Mouse (Mus musculus) embryonic facial prominence, embryonic 14.5 days (tissue): ENCODE results near the gene Gm10318. TPM values are rescaled to one million over a fixed set of nuclear protein-coding genes. Genes with fewer than 3 reads are reported as not detected.
A peak's percentile ranks its signal among the peaks of the same experiment; 100 is the strongest.

Source experiments
- ATAC-seq: fragments of 200-750 bp; cut with Nextera tagmentation; 2 replicates; pipeline ENCODE4 v1.8.0; 2017; ENCODE audit warnings: low read depth, moderate number of reproducible peaks, moderate TSS enrichment
- DNase-seq: peaks from one replicate; pipeline ENCODE4 v3.0.0-alpha.2; 2015; ENCODE audit warnings: low spot score
- H3K27ac ChIP-seq: fragments of 300-500 bp; sonication (generic); replicated peaks from 2 replicates; pipeline ENCODE4 v1.5.1; 2014; ENCODE audit warnings: low read depth, mild to moderate bottlenecking, low read length, moderate library complexity
- H3K27me3 ChIP-seq: fragments of 300-500 bp; sonication (generic); replicated peaks from 2 replicates; pipeline ENCODE4 v1.6.1; 2014; ENCODE audit warnings: low read length; ENCODE audit not compliant: control insufficient read depth, insufficient read depth
- H3K36me3 ChIP-seq: fragments of 300-500 bp; sonication (generic); 2 replicates; pipeline ENCODE4 v1.6.1; 2014; ENCODE audit warnings: low read length, mixed read lengths; ENCODE audit not compliant: control insufficient read depth, insufficient read depth
- H3K4me1 ChIP-seq: fragments of 300-500 bp; sonication (generic); 2 replicates; pipeline ENCODE4 v1.6.1; 2014; ENCODE audit warnings: antibody characterized with exemption, low read length; ENCODE audit not compliant: control insufficient read depth, insufficient read depth
- H3K4me2 ChIP-seq: fragments of 300-500 bp; sonication (generic); 2 replicates; pipeline ENCODE4 v1.6.1; 2014; ENCODE audit warnings: low read depth, mild to moderate bottlenecking, low read length, moderate library complexity, mixed read lengths
- H3K4me3 ChIP-seq: fragments of 300-500 bp; sonication (generic); 2 replicates; pipeline ENCODE4 v1.5.1; 2014; ENCODE audit warnings: low read depth, mild to moderate bottlenecking, low read length
- H3K9ac ChIP-seq: fragments of 300-500 bp; sonication (generic); 2 replicates; pipeline ENCODE4 v1.6.1; 2014; ENCODE audit warnings: low read depth, mild to moderate bottlenecking, low read length, moderate library complexity, mixed read lengths
- H3K9me3 ChIP-seq: fragments of 300-500 bp; sonication (generic); 2 replicates; pipeline ENCODE4 v1.6.1; 2016; ENCODE audit warnings: low read length; ENCODE audit not compliant: control insufficient read depth
- WGBS: fragments of 180-500 bp; shearing (Covaris S2); extraction: QIAGEN DNeasy Blood & Tissue Kit; methylation state at CpG from one replicate; pipeline ENCODE4 v1.1.7; 2014; 5-methylcytosine and 5-hydroxymethylcytosine counted together
- polyA plus RNA-seq: library from polyadenylated mRNA; unstranded; fragments of >200 nt; fragmentation: Nextera tagmentation; extraction: Ambion mirVana; gene quantifications from 2 replicates; pipeline ENCODE4 v1.2.1, GENCODE M21; 2014

Gene Gm10318
- polyA plus RNA-seq: 0.33 TPM in 1 of 2 replicates, not detected in the other

DNA sequence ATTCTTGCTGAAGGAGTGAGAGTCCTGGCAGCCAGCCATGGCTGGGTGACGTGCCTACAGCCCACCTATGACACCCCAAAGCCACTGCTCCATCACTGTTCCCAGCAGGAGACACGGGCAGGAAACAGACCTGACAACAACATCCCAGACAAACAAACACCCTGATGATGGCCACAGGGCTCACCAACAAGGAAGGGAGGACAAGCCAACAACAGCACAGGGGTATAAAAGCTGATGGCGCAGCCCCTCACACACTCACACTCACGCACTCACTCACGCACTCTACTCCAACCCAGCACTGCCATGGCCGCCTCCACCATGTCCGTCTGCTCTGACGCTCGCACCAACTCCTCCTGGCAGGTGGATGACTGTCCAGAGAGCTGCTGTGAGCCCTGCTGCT is at the start of gene Gm10318:
TSS of gene Gm10318 (plus strand) at position 301 of the 400 bp plus-strand sequence.
- H3K27ac ChIP-seq: no peak within 1 kb of the TSS
- no peaks in the 10 kb centered on the region for H3K9me3 ChIP-seq
- no peak within 1 kb of the TSS for H3K9ac ChIP-seq
- no peak within 1 kb of the TSS for H3K4me2 ChIP-seq
- H3K4me1 ChIP-seq: no peaks in the 10 kb centered on the region
- ATAC-seq (no peak), DNase-seq (no peak)
- no peaks in the 10 kb centered on the region for H3K36me3 ChIP-seq
- H3K27me3 ChIP-seq: no peaks in the 10 kb centered on the region
- 65% methylated on average over 9 of the region's 9 CpGs for WGBS
- no peak within 1 kb of the TSS for H3K4me3 ChIP-seq

DNA sequence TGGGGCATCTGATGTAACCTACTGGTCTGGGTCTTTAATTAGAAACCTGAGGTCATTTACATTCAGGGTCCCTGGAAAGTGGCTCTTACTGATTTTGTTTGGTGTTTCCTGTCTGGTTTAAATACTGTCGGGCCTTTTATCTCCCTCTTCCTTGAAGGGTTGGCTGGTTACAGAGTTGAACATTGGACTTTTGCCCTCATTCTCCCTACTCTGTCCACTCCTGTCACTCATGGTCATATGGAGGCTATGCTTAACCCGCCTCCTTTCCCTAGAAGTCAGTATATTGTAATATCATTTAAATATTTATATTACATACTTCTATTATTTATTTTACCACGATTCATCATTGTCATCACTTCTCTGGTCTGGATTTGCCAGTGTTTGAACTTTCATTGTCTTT is 48.6 kb upstream of the Gm10318 start:
- no peaks in the 10 kb centered on the region for H3K27me3 ChIP-seq
- DNase-seq: no peak
- H3K4me1 ChIP-seq: no peaks in the 10 kb centered on the region
- no peak for ATAC-seq
- H3K4me2 ChIP-seq: no peak overlapping the region
- H3K9ac ChIP-seq: no peak overlapping the region
- no peak overlapping the region for H3K27ac ChIP-seq
- H3K36me3 ChIP-seq: no peaks in the 10 kb centered on the region
- H3K4me3 ChIP-seq: no peak overlapping the region
- H3K9me3 ChIP-seq: no peaks in the 10 kb centered on the region
- 77% methylated on average over 3 of the region's 3 CpGs for WGBS

DNA sequence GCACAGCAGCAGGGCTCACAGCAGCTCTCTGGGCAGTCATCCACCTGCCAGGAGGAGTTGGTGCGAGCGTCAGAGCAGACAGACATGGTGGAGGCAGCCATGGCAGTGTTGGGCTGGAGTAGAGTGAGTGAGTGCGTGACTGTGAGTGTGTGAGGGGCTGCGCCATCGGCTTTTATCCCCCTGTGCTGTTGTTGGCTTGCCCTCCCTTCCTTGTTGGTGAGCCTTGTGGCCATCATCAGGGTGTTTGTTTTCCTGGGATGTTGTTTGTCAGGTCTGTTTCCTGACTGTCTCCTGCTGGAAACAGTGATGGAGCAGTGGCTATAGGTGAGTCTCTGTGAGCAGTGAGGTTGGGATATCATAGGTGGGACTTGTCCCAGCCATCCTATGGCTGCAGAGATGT is 40.9 kb upstream of the Gm10318 start, which contains the start of gene Gm9507:
TSS of gene Gm9507 (minus strand) at position 101 of the 400 bp plus-strand sequence.
- no peaks in the 10 kb centered on the region for H3K36me3 ChIP-seq
- no peak within 1 kb of the TSS for H3K4me2 ChIP-seq
- DNase-seq (no peak), ATAC-seq (no peak)
- H3K27me3 ChIP-seq: no peaks in the 10 kb centered on the region
- H3K9me3 ChIP-seq: no peaks in the 10 kb centered on the region
- H3K4me1 ChIP-seq: no peaks in the 10 kb centered on the region
- H3K9ac ChIP-seq: no peak within 1 kb of the TSS
- H3K27ac ChIP-seq: no peak within 1 kb of the TSS
- no peak within 1 kb of the TSS for H3K4me3 ChIP-seq
- 50% methylated on average over 3 of the region's 5 CpGs for WGBS

DNA sequence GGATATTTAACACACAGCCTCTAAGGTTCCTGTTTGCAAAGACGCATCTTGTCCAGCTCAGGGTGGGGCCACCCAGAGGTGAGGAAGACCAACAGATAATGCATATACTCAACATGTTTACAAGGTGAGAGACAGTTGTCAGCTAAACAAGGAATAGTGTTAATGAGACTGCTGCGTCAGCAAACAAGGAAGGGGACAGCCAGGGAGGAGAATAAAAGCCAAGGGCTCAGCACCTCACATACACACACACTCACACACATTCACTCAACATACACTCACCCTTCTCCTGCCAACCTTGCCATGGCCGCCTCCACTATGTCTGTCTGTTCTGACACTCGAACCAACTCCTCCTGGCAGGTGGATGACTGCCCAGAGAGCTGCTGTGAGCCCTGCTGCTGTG is 38.3 kb upstream of the Gm10318 start, which contains the start of gene Gm2696:
TSS of gene Gm2696 (plus strand) at position 301 of the 400 bp plus-strand sequence.
- DNase-seq (no peak), ATAC-seq (no peak)
- Histone ChIP-seq H3K27me3 (no peaks in the 10 kb centered on the region), H3K9me3 (no peaks in the 10 kb centered on the region), H3K4me3 (no peak within 1 kb of the TSS), H3K36me3 (no peaks in the 10 kb centered on the region), H3K9ac (no peak within 1 kb of the TSS), H3K4me1 (no peaks in the 10 kb centered on the region), H3K27ac (no peak within 1 kb of the TSS), H3K4me2 (no peak within 1 kb of the TSS)
- WGBS: 39% methylated on average over 3 of the region's 4 CpGs

DNA sequence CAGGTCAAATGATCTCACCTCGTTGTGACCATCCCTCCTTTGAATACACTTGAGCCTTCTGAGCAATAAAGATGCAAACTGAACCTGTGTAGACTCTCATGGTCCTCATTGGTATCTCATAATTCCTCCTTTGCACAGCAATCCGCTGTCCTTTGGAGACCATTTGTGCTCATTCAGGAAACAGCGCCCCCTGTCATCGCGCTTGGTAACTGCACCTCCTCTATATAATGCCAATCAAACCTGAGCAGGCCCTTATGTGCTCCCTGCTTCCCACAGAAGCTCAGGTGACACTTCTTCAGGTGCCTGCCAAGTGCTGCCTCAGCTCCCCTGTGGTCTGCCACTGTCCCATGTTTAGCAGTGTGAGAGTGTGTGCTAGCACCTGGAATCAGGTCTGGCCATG is 37.1 kb upstream of the Gm10318 start:
- H3K27ac ChIP-seq: no peak overlapping the region
- H3K9me3 ChIP-seq: no peaks in the 10 kb centered on the region
- ATAC-seq (no peak), DNase-seq (no peak)
- no peak overlapping the region for H3K4me2 ChIP-seq
- 27% methylated on average over 5 of the region's 5 CpGs for WGBS
- no peaks in the 10 kb centered on the region for H3K4me1 ChIP-seq
- H3K27me3 ChIP-seq: no peaks in the 10 kb centered on the region
- H3K9ac ChIP-seq: no peak overlapping the region
- no peaks in the 10 kb centered on the region for H3K36me3 ChIP-seq
- H3K4me3 ChIP-seq: no peak overlapping the region

DNA sequence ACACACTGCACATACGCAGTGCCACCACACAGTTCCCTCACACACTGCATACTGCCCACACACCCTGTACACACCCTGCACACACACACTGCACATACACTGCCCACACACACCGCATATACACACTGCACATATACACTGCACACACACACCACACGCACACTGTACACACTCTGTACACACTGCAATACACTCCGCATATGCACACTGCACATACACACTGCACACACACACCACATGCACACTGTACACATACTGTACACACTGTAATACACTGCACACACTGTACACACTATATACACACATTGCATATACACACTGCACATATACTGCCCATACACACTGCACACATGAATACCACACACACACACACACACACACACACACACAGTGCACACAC is 34.1 kb upstream of the Gm10318 start:
- H3K36me3 ChIP-seq: no peaks in the 10 kb centered on the region
- no peak overlapping the region for H3K27ac ChIP-seq
- DNase-seq: no peak
- 96% methylated on average over 4 of the region's 4 CpGs for WGBS
- H3K4me3 ChIP-seq: no peak overlapping the region
- H3K4me2 ChIP-seq: no peak overlapping the region
- H3K27me3 ChIP-seq: no peaks in the 10 kb centered on the region
- no peaks in the 10 kb centered on the region for H3K4me1 ChIP-seq
- no peak for ATAC-seq
- no peak overlapping the region for H3K9ac ChIP-seq
- no peaks in the 10 kb centered on the region for H3K9me3 ChIP-seq

DNA sequence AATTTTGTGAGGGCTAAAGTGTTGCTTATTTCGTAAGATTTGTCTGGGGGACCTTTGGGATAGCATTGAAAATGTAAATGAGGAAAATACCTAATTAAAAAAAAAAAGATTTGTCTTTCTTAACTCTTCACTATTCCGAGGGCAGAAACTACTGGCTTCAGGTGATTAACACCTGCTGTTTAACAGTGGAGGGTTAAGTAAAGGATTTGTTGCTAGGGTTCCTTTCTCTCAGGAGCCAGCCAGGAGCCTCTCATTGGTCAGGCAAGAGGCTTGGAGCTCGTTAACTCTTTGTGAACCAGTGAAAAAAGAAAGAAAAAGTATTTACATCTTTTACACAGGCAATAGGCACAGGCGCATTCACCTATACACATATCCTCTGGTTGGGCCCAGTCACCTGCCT is 33.5 kb upstream of the Gm10318 start:
- Histone ChIP-seq H3K4me3 (no peak overlapping the region), H3K36me3 (no peaks in the 10 kb centered on the region), H3K4me2 (no peak overlapping the region), H3K27me3 (no peaks in the 10 kb centered on the region), H3K27ac (no peak overlapping the region), H3K9ac (no peak overlapping the region), H3K4me1 (no peaks in the 10 kb centered on the region), H3K9me3 (0 out of 2 replicates have a peak, but pooled peaks cover 4% of the 10 kb centered on the region)
- WGBS: 36% methylated on average over 4 of the region's 4 CpGs
- no peak for ATAC-seq
- no peak for DNase-seq

DNA sequence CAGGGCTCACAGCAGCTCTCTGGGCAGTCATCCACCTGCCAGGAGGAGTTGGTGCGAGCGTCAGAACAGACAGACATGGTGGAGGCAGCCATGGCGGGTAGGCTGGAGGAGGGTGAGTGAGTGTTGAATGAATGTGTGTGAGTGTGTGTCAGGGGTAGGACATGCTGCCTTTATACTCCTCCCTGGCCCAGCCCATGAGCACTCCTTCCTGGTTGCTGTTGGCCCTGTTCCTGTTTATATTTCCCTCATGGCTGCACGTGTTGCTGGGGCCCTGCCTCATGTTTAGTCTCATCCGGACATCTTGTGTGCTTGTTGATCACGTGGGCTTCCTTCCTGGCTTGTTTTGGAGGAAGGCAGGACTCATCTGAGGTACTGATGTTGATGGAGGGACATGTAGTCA is 25.7 kb upstream of the Gm10318 start, which contains the start of gene Krtap10-4:
TSS of gene Krtap10-4 (minus strand) at position 145 of the 400 bp plus-strand sequence.
- H3K4me3 ChIP-seq: no peak within 1 kb of the TSS
- DNase-seq (no peak), ATAC-seq (no peak)
- H3K9me3 ChIP-seq: 0 out of 2 replicates have a peak, but pooled peaks cover 4% of the 10 kb centered on the region
- H3K9ac ChIP-seq: no peak within 1 kb of the TSS
- H3K27ac ChIP-seq: no peak within 1 kb of the TSS
- no peaks in the 10 kb centered on the region for H3K4me1 ChIP-seq
- H3K4me2 ChIP-seq: no peak within 1 kb of the TSS
- H3K36me3 ChIP-seq: no peaks in the 10 kb centered on the region
- H3K27me3 ChIP-seq: no peaks in the 10 kb centered on the region
- 49% methylated on average over 3 of the region's 6 CpGs for WGBS

DNA sequence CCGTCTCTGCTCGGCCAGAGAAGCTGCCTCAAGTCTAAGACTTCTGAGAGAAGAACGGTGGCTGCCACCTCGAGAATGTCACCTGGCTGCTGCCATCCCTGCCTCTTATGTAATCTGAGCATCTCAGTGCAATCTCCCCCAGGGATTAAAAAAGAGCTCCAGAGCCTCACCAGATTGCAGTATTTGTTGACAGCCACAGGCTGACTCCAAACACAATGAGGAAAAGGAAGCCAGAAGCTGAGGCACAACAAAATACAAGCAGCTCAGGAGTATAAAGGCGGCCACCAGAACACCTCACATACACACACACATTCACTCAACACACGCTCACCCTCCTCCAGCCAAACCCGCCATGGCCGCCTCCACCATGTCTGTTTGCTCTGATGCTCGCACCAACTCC is 17.0 kb upstream of the Gm10318 start, which contains the start of gene Krtap10-10:
TSS of gene Krtap10-10 (plus strand) at position 301 of the 400 bp plus-strand sequence.
- Histone ChIP-seq H3K4me3 (no peak within 1 kb of the TSS), H3K4me2 (no peak within 1 kb of the TSS), H3K9ac (no peak within 1 kb of the TSS), H3K9me3 (no peaks in the 10 kb centered on the region), H3K4me1 (no peaks in the 10 kb centered on the region), H3K36me3 (no peaks in the 10 kb centered on the region), H3K27me3 (no peaks in the 10 kb centered on the region), H3K27ac (no peak within 1 kb of the TSS)
- DNase-seq: peak; percentile 6
- ATAC-seq: no peak
- 46% methylated on average over 8 of the region's 9 CpGs for WGBS
